16 mouse cellular contexts compared by ENCODE assay signal in the genomic region with DNA sequence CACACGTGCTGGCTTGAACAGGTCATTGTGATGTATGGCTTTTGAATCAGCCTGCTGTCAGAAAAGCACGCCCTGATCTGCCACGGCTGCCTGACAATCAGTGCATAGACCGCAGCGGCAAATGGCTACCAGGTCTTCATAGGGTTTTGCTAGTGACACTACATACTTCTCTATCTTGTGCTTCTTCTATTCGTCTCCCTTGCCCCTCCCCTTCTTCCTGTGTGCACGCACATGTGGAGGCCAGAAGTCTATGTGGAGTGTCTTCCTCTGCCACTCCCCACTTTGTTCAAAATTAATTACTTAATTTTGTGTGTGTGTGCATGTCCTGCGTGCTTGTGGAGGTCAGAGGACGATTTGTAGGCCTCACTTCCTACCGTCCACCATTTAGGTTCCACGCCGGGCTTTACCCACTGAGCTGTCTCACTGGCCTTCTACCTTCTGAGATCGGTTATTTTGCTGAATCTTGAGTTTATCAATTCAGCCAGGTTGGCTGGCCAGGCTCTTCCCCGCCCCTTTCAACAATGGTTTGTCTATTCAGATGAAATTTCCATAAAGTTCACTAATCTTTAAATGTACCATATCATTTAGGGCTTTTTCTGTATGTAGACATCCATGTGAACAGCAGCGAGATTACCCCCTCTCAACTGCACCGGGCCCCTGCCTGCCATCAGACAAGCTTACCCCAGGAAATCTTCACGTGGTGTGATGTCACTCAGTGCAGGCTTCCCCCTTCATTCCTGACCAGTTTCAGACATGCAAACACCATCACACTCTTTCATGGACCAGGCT. TPM values are rescaled to one million over a fixed set of nuclear protein-coding genes. Genes with fewer than 3 reads are reported as not detected.
"Had no signal": no experiment of that assay in that cellular context is flagged by ENCODE, and none has a peak within 500 bp of the region (broad histone marks: within the 10 kb centered on the region; RNA-seq: fewer than 3 reads in every experiment).

No protein-coding gene starts in this region.

- H3K36me3 ChIP-seq: limb, embryonic 13.5 days; neural tube, embryonic 15.5 days had no signal

- H3K4me1 ChIP-seq: limb, embryonic 13.5 days had no signal

- H3K9ac ChIP-seq: limb, embryonic 13.5 days; lung, embryonic 14.5 days; neural tube, embryonic 15.5 days had no signal

- H3K4me2 ChIP-seq: limb, embryonic 13.5 days; lung, embryonic 14.5 days; midbrain, embryonic 11.5 days; neural tube, embryonic 15.5 days had no signal

- H3K27ac ChIP-seq: layer of hippocampus, adult 2 months; limb, embryonic 13.5 days; neural tube, embryonic 15.5 days; stomach, postnatal 0 days had no signal

- H3K9me3 ChIP-seq: limb, embryonic 13.5 days; megakaryocyte, embryonic 14.5 days; neural tube, embryonic 15.5 days had no signal

- H3K27me3 ChIP-seq: limb, embryonic 13.5 days; neural tube, embryonic 15.5 days had no signal

- H3K4me3 ChIP-seq: layer of hippocampus, adult 2 months; limb, embryonic 13.5 days; megakaryocyte, embryonic 14.5 days; myocyte; neural tube, embryonic 15.5 days had no signal

- DNase-seq: kidney, adult 11 months; kidney, adult 9 months; kidney, postnatal 10 days; kidney, postnatal 4 days; lung, embryonic 14.5 days; lung, postnatal 10 days; lung, postnatal 4 days; right cerebral cortex, adult 18-20 months; thymus, postnatal 4 days had no signal

RNA-seq across cellular contexts. Expression of a gene that starts 17.7 kb away (rescaled TPM):
- polyA plus RNA-seq: lung, embryonic 14.5 days had no signal
